Mouse (Mus musculus): Measurements from ENCODE around the gene Bsn. TPM values are rescaled to one million over a fixed set of nuclear protein-coding genes. Genes with fewer than 3 reads are reported as not detected.

Gene Bsn
- under 1 TPM; 0.10 to 0.23 TPM for polyA plus RNA-seq (2017; shearing (Covaris generic))

GRCm38 (mm10) chr9:108189787-108190679 is at the start of gene Bsn:
Bsn (minus strand) TSS chr9:108190384.
- ATAC-seq, result no peak

- ATAC-seq, result no peak
Observed at GRCm38 (mm10) chr9:108239951-108240350, 49.8 kb upstream of the Bsn start.

- no peak for ATAC-seq
Observed at GRCm38 (mm10) chr9:108238831-108239230, 48.6 kb upstream of the Bsn start.

GRCm38 (mm10) chr9:108238402-108238801 is 48.2 kb upstream of the Bsn start:
- ATAC-seq, result no peak

- ATAC-seq, result no peak
Observed at GRCm38 (mm10) chr9:108234682-108235081, 44.5 kb upstream of the Bsn start.

GRCm38 (mm10) chr9:108232908-108233307 is 42.7 kb upstream of the Bsn start:
- no peak for ATAC-seq

- no peak for ATAC-seq
Observed at GRCm38 (mm10) chr9:108227911-108228649, 37.9 kb upstream of the Bsn start.

GRCm38 (mm10) chr9:108225166-108225565 is 35.0 kb upstream of the Bsn start:
- no peak for ATAC-seq

- no peak for ATAC-seq
Observed at GRCm38 (mm10) chr9:108223633-108224032, 33.4 kb upstream of the Bsn start.

GRCm38 (mm10) chr9:108221566-108221965 is 31.4 kb upstream of the Bsn start:
- ATAC-seq, result no peak

- no peak for ATAC-seq
Observed at GRCm38 (mm10) chr9:108220380-108220774, 30.2 kb upstream of the Bsn start.

GRCm38 (mm10) chr9:108219766-108220379 is 29.7 kb upstream of the Bsn start:
- no peak for ATAC-seq

- no peak for ATAC-seq
Observed at GRCm38 (mm10) chr9:108217936-108218543, 27.9 kb upstream of the Bsn start.

GRCm38 (mm10) chr9:108217406-108217805 is 27.2 kb upstream of the Bsn start:
- no peak for ATAC-seq

- ATAC-seq, result no peak
Observed at GRCm38 (mm10) chr9:108213105-108213504, 22.9 kb upstream of the Bsn start.

- no peak for ATAC-seq
Observed at GRCm38 (mm10) chr9:108212426-108212825, 22.2 kb upstream of the Bsn start.

- no peak for ATAC-seq
Observed at GRCm38 (mm10) chr9:108205571-108205901, 15.4 kb upstream of the Bsn start.

- no peak for ATAC-seq
Observed at GRCm38 (mm10) chr9:108204884-108205570, 14.8 kb upstream of the Bsn start.

- peak; percentile 42 for ATAC-seq
Observed at GRCm38 (mm10) chr9:108203015-108203414, 12.8 kb upstream of the Bsn start.

GRCm38 (mm10) chr9:108202169-108202568 is 12.0 kb upstream of the Bsn start:
- ATAC-seq, result no peak

GRCm38 (mm10) chr9:108201160-108201559 is 11.0 kb upstream of the Bsn start:
- peak; percentile 96 for ATAC-seq

- ATAC-seq, result no peak
Observed at GRCm38 (mm10) chr9:108198621-108199020, 8.4 kb upstream of the Bsn start.

All from CD4-positive, CD25-positive, alpha-beta regulatory T cell, adult 4 months (primary cell).